Mouse (Mus musculus) limb, embryonic 14.5 days (tissue): ENCODE data around the gene Arhgap15. TPM values are rescaled to one million over a fixed set of nuclear protein-coding genes. Genes with fewer than 3 reads are reported as not detected.

Experiments
- ATAC-seq: fragments of 200-750 bp; cut with Nextera tagmentation; 2 replicates; pipeline ENCODE4 v1.8.0; 2017; ENCODE audit warnings: low read depth, moderate number of reproducible peaks, moderate TSS enrichment; ENCODE audit not compliant: low FRiP score
- DNase-seq: peaks from one replicate; pipeline ENCODE4 v3.0.0-alpha.2; 2015; ENCODE audit warnings: low spot score
- H3K27ac ChIP-seq: fragments of 300-500 bp; sonication (generic); replicated peaks from 2 replicates; pipeline ENCODE4 v1.5.1; 2014; ENCODE audit warnings: low read depth, mild to moderate bottlenecking, low read length, moderate library complexity, mixed read lengths
- H3K27me3 ChIP-seq: fragments of 300-500 bp; sonication (generic); 2 replicates; pipeline ENCODE4 v1.6.1; 2014; ENCODE audit warnings: low read length, mixed read lengths; ENCODE audit not compliant: control insufficient read depth, insufficient read depth
- H3K36me3 ChIP-seq: fragments of 300-500 bp; sonication (generic); 2 replicates; pipeline ENCODE4 v1.6.1; 2014; ENCODE audit warnings: mild to moderate bottlenecking, low read length, moderate library complexity, mixed read lengths; ENCODE audit not compliant: control insufficient read depth, insufficient read depth
- H3K4me1 ChIP-seq: fragments of 300-500 bp; sonication (generic); 2 replicates; pipeline ENCODE4 v1.6.1; 2014; ENCODE audit warnings: antibody characterized with exemption, low read length, mixed read lengths; ENCODE audit not compliant: control insufficient read depth, insufficient read depth
- H3K4me2 ChIP-seq: fragments of 300-500 bp; sonication (generic); replicated peaks from 2 replicates; pipeline ENCODE4 v1.6.1; 2014; ENCODE audit warnings: low read depth, mild to moderate bottlenecking, low read length, moderate library complexity; ENCODE audit not compliant: severe bottlenecking
- H3K4me3 ChIP-seq: fragments of 300-500 bp; sonication (generic); replicated peaks from 2 replicates; pipeline ENCODE4 v1.5.1; 2014; ENCODE audit warnings: low read length
- H3K9ac ChIP-seq: fragments of 300-500 bp; sonication (generic); 2 replicates; pipeline ENCODE4 v1.6.1; 2014; ENCODE audit warnings: mild to moderate bottlenecking, low read depth, low read length, moderate library complexity; ENCODE audit not compliant: severe bottlenecking
- H3K9me3 ChIP-seq: fragments of 300-500 bp; sonication (generic); 2 replicates; pipeline ENCODE4 v1.6.1; 2016; ENCODE audit warnings: low read length; ENCODE audit not compliant: control insufficient read depth
- POLR2A ChIP-seq: fragments of 200-500 bp; IDR thresholded peaks from 2 replicates; pipeline ENCODE4 v1.8.0; 2012; ENCODE audit warnings: inconsistent platforms, mild to moderate bottlenecking, moderate library complexity, borderline replicate concordance; ENCODE audit not compliant: insufficient read depth, insufficient read length; ENCODE audit errors: extremely low read depth
- WGBS: fragments of 180-500 bp; shearing (Covaris S2); extraction: QIAGEN DNeasy Blood & Tissue Kit; methylation state at CpG from one replicate; pipeline ENCODE4 v1.1.7; 2014; 5-methylcytosine and 5-hydroxymethylcytosine counted together
- polyA plus RNA-seq, 2 experiments: library from polyadenylated mRNA; depleted of rRNA in 1 of 2; stranded (reverse) in 1 of 2; unstranded in 1 of 2; fragments of >200 nt; fragmentation: Nextera tagmentation in 1 of 2; extraction: Ambion mirVana in 1 of 2; gene quantifications; 2 replicates each; pipeline versions ENCODE4 v1.2.1 to v1.2.3; 2012 to 2014

The Arhgap15 gene
- polyA plus RNA-seq, 2 experiments: 1.4 to 2.9 TPM

DNA sequence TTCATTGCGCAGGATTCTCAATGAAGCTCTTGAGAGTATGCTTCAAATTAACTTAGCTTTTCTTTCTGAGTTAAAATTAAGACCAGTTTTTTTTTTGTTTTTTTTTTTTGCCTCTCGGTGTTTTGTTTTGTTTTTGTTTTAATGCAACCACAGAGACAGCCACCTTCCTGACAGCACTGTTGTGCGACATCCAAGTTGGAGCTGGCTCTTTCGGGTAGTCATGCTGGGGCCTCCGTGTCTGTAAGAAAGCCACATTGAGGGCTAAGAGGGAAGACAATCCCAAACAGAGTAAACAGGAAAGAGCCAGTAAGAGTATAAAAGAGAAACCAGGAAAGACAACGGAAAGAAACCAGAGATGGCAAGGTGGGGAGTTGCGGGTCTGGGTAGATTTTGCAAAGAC lies 399.3 kb downstream of the Arhgap15 start:
- peaks cover 3% of the 10 kb centered on the region; the same call in 1 of the 2 replicates for H3K4me1 ChIP-seq
- no peaks in the 10 kb centered on the region for H3K9me3 ChIP-seq
- H3K27ac ChIP-seq: no peak overlapping the region
- no peak overlapping the region for H3K9ac ChIP-seq
- no peaks in the 10 kb centered on the region for H3K36me3 ChIP-seq
- DNase-seq (no peak), ATAC-seq (no peak)
- no peaks in the 10 kb centered on the region for H3K27me3 ChIP-seq
- H3K4me3 ChIP-seq: no peak overlapping the region
- no peak overlapping the region for H3K4me2 ChIP-seq
- WGBS: 54% methylated on average over 7 of the region's 7 CpGs
- no peak for TF ChIP-seq POLR2A

GRCm38 (mm10) chr2:44148550-44149100 lies 400.0 kb downstream of the Arhgap15 start:
- Histone ChIP-seq H3K4me1 (peaks cover 3% of the 10 kb centered on the region; the same call in 1 of the 2 replicates), H3K9me3 (no peaks in the 10 kb centered on the region), H3K9ac (no peak overlapping the region), H3K27ac (no peak overlapping the region), H3K36me3 (no peaks in the 10 kb centered on the region), H3K27me3 (no peaks in the 10 kb centered on the region), H3K4me3 (no peak overlapping the region), H3K4me2 (no peak overlapping the region)
- 64% methylated on average over 7 of the region's 7 CpGs for WGBS
- ATAC-seq (no peak), DNase-seq (no peak)
- TF ChIP-seq POLR2A: no peak

DNA sequence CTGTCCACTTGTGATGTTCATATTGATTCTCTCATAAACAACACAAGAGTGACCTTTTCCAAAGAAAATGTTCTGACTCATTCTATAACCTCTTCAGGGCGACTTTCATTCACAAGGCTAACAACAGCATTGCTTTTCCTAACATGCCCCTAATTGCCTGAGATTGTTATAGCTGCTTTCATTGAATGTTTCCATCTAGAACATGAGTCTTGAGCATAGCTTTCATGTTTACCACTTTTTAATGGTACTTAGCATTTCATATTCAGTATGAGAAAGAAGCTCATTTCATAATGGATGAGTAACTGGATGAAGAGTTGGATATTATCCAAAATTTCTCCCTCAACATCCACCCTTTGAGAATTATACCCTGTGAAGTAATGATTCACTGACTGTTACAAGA lies 403.7 kb downstream of the Arhgap15 start:
- no peak overlapping the region for H3K9ac ChIP-seq
- no peak overlapping the region for H3K4me2 ChIP-seq
- no peak overlapping the region for H3K27ac ChIP-seq
- peaks cover 3% of the 10 kb centered on the region; the same call in 1 of the 2 replicates for H3K4me1 ChIP-seq
- no peaks in the 10 kb centered on the region for H3K36me3 ChIP-seq
- no peak overlapping the region for H3K4me3 ChIP-seq
- ATAC-seq (no peak), DNase-seq (no peak)
- WGBS: 80% methylated on average over 1 of the region's 1 CpGs
- H3K9me3 ChIP-seq: no peaks in the 10 kb centered on the region
- no peak for TF ChIP-seq POLR2A
- H3K27me3 ChIP-seq: no peaks in the 10 kb centered on the region

DNA sequence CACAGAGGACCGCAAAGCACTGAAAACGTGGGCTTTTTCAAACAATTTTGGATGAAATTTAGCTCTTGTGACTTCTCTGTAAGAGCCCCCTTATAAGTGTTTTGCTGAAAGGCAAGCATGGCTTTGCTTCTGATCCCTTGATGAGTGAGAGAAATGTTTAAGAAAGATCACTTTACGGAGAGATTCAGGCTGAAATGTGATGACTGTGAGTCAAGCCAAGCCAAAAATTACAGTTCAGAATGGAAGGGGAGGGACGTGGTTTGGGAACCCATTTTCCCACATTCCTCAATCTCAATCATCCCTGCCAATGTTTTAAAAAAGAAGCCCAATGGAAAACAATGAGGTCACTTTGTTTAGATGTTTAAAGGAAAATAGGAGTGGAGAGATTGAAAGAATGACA lies 411.7 kb downstream of the Arhgap15 start:
- no peak for TF ChIP-seq POLR2A
- no peaks in the 10 kb centered on the region for H3K9me3 ChIP-seq
- peak; percentile 58 for DNase-seq
- H3K4me3 ChIP-seq: no peak overlapping the region
- 19% methylated on average over 4 of the region's 4 CpGs for WGBS
- 0 out of 2 replicates have a peak, but pooled peaks have one; percentile 53 for ATAC-seq
- H3K27me3 ChIP-seq: no peaks in the 10 kb centered on the region
- H3K36me3 ChIP-seq: no peaks in the 10 kb centered on the region
- H3K4me2 ChIP-seq: no peak overlapping the region
- H3K4me1 ChIP-seq: peaks cover 3% of the 10 kb centered on the region; the same call in 1 of the 2 replicates
- no peak overlapping the region for H3K9ac ChIP-seq
- 0 out of 2 replicates have a peak overlapping the region, but pooled peaks have one; percentile 26 for H3K27ac ChIP-seq

DNA sequence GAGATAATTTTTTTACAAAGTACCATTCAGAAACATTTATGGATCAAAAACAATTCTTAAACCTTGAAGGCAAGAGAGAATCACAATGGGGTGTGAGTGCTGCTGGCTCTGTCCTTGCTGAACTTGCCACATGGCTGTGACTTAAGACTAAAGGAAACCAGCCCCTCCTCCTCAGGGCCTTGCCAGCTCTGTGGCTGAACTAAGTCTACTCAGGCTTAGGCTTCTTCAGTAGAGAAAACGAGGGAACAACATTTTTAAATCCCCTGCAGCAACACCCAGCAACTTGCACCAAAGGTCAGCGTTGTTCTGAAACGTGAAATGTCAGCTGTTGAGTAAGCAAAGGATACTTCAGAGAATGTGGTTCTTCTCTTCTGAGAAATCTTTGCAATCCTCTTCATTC lies 417.2 kb downstream of the Arhgap15 start:
- TF ChIP-seq POLR2A: no peak
- no peak overlapping the region for H3K4me2 ChIP-seq
- no peaks in the 10 kb centered on the region for H3K36me3 ChIP-seq
- no peaks in the 10 kb centered on the region for H3K4me1 ChIP-seq
- H3K4me3 ChIP-seq: no peak overlapping the region
- no peak overlapping the region for H3K27ac ChIP-seq
- ATAC-seq (no peak), DNase-seq (no peak)
- H3K9ac ChIP-seq: no peak overlapping the region
- H3K9me3 ChIP-seq: no peaks in the 10 kb centered on the region
- H3K27me3 ChIP-seq: no peaks in the 10 kb centered on the region
- WGBS: 36% methylated on average over 3 of the region's 3 CpGs
